Comparison of ENCODE assay signal across 9 mouse cellular contexts in genomic region chr13:111237865-111238465, GRCm38 (mm10). TPM values are rescaled to one million over a fixed set of nuclear protein-coding genes. Genes with fewer than 3 reads are reported as not detected.
DNase-seq lines count a peak whose midpoint lies in the region; ATAC-seq and TF ChIP-seq lines count a peak whose summit lies in the region.
"Had no signal": no experiment of that assay in that cellular context is flagged by ENCODE, and none has a peak within 500 bp of the region (broad histone marks: within the 10 kb centered on the region; RNA-seq: fewer than 3 reads in every experiment).

No protein-coding gene starts in this region.

- peak; percentile 70 for ATAC-seq in midbrain, embryonic 11.5 days (ENCODE audit: low FRiP score)
- ATAC-seq in hindbrain, postnatal 0 days: peak; percentile 39

- H3K27ac ChIP-seq in midbrain, embryonic 11.5 days (ENCODE audit: low read depth, low read length): no peak overlapping the region
- no peak overlapping the region for H3K27ac ChIP-seq in midbrain, embryonic 10.5 days (replicated peaks)
- no peak overlapping the region for H3K27ac ChIP-seq in hindbrain, postnatal 0 days

- H3K9me3 ChIP-seq in midbrain, embryonic 11.5 days (ENCODE audit: control insufficient read depth, low read length): peaks cover 4% of the 10 kb centered on the region; the same call in 1 of the 2 replicates
- H3K9me3 ChIP-seq in midbrain, embryonic 10.5 days (replicated peaks): peaks cover 4% of the 10 kb centered on the region; the same call in 1 of the 2 replicates
- peaks cover 5% of the 10 kb centered on the region; the same call in 1 of the 2 replicates for H3K9me3 ChIP-seq in hindbrain, postnatal 0 days (ENCODE audit: low read length)

- H3K9ac ChIP-seq in midbrain, embryonic 11.5 days (ENCODE audit: low read length): no peak overlapping the region
- H3K9ac ChIP-seq in hindbrain, postnatal 0 days (replicated peaks; ENCODE audit: low read length): no peak overlapping the region

- no peak overlapping the region for H3K4me2 ChIP-seq in midbrain, embryonic 11.5 days
- H3K4me2 ChIP-seq in hindbrain, postnatal 0 days (ENCODE audit: low read depth, low read length): no peak overlapping the region

- H3K36me3 ChIP-seq in midbrain, embryonic 11.5 days (ENCODE audit: control insufficient read depth, insufficient read depth, low read length): no peaks in the 10 kb centered on the region
- H3K36me3 ChIP-seq in midbrain, embryonic 10.5 days: no peaks in the 10 kb centered on the region
- H3K36me3 ChIP-seq in hindbrain, postnatal 0 days (ENCODE audit: insufficient read depth, low read length): no peaks in the 10 kb centered on the region

- H3K4me3 ChIP-seq in midbrain, embryonic 11.5 days (ENCODE audit: low read depth, low read length): no peak overlapping the region
- H3K4me3 ChIP-seq in midbrain, embryonic 10.5 days: no peak overlapping the region
- no peak overlapping the region for H3K4me3 ChIP-seq in hindbrain, postnatal 0 days (ENCODE audit: low read length)

- peak; percentile 17 for DNase-seq in cerebellum, adult 8-10 months
- DNase-seq in cerebellum, postnatal 4 days (ENCODE audit: low spot score in 2 of 2): no peak
- DNase-seq in midbrain, embryonic 11.5 days (ENCODE audit: low spot score, missing footprints): peak; percentile 92
- DNase-seq in midbrain, embryonic 10.5 days (ENCODE audit: low spot score): no peak
- peak; percentile 92 for DNase-seq in hindbrain, postnatal 0 days (ENCODE audit: low spot score)
- peak; percentile 41 for DNase-seq in naive thymus-derived CD4-positive, alpha-beta T cell, adult 2 months (ENCODE audit: low read depth)
- DNase-seq in spleen, postnatal 14 days (ENCODE audit: low spot score in 2 of 2): no peak
- no peak for DNase-seq in urinary bladder, adult 2 months (ENCODE audit: low spot score)

- no peaks in the 10 kb centered on the region for H3K27me3 ChIP-seq in midbrain, embryonic 11.5 days (ENCODE audit: control insufficient read depth, insufficient read depth, low read length)
- H3K27me3 ChIP-seq in midbrain, embryonic 10.5 days (ENCODE audit: low read depth, poor library complexity, severe bottlenecking): no peaks in the 10 kb centered on the region
- no peaks in the 10 kb centered on the region for H3K27me3 ChIP-seq in hindbrain, postnatal 0 days (ENCODE audit: insufficient read depth, low read length)

- TF ChIP-seq CTCF in hindbrain, postnatal 0 days (IDR thresholded peaks at IDR 0.05; ENCODE audit: low read depth): peak; percentile 92

- 57% methylated on average over 3 of the region's 3 CpGs for WGBS in midbrain, embryonic 11.5 days
- 59% methylated on average over 3 of the region's 3 CpGs for WGBS in midbrain, embryonic 10.5 days
- 39% methylated on average over 3 of the region's 3 CpGs for WGBS in hindbrain, postnatal 0 days

- H3K4me1 ChIP-seq in midbrain, embryonic 11.5 days (ENCODE audit: control insufficient read depth, insufficient read depth, low read length): no peaks in the 10 kb centered on the region
- peaks cover 6% of the 10 kb centered on the region; the same call in 1 of the 2 replicates for H3K4me1 ChIP-seq in midbrain, embryonic 10.5 days
- H3K4me1 ChIP-seq in hindbrain, postnatal 0 days (ENCODE audit: insufficient read depth, low read length): no peaks in the 10 kb centered on the region

RNA-seq across cellular contexts. Expression of gene Actbl2, which starts 16.8 kb away (rescaled TPM):
- not detected in 2 replicates for polyA plus RNA-seq in midbrain, embryonic 11.5 days (2014; fragmentation: Nextera tagmentation; extraction: Ambion mirVana)
- polyA plus RNA-seq in midbrain, embryonic 10.5 days (2016; fragmentation: Nextera tagmentation; extraction: Ambion mirVana): 0.05 TPM in 1 of 2 replicates, not detected in the other
- 0.05 TPM in 1 of 2 replicates, not detected in the other for total RNA-seq in hindbrain, postnatal 0 days (2014; rRNA removed)
- polyA plus RNA-seq in hindbrain, postnatal 0 days (2015; fragmentation: Nextera tagmentation; extraction: Ambion mirVana): 0.06 TPM in 1 of 2 replicates, not detected in the other
- polyA plus RNA-seq in urinary bladder, adult 2 months (2012; rRNA removed): 0.04 and 0.07 TPM in 2 replicates
- total RNA-seq: left cerebral cortex, postnatal 10 days had no signal

Comparison
In these comparisons a context has a peak if more than half of its experiments do, and no peak if none do; other contexts are left out.
1. DNase-seq: peak in cerebellum, adult 8-10 months (single experiment), midbrain, embryonic 11.5 days (single experiment), hindbrain, postnatal 0 days (single experiment) and naive thymus-derived CD4-positive, alpha-beta T cell, adult 2 months (single experiment); none in cerebellum, postnatal 4 days (0 of 2), midbrain, embryonic 10.5 days (single experiment), spleen, postnatal 14 days (0 of 2) and urinary bladder, adult 2 months (single experiment).